ENCODE assay signal across 9 mouse cellular contexts in genomic region chr1:127487161-127487560, GRCm38 (mm10).
DNase-seq lines count a peak whose midpoint lies in the region; ATAC-seq and TF ChIP-seq lines count a peak whose summit lies in the region.
"Had no signal": no experiment of that assay in that cellular context is flagged by ENCODE, and none has a peak within 500 bp of the region (broad histone marks: within the 10 kb centered on the region; RNA-seq: fewer than 3 reads in every experiment).

No protein-coding gene starts in this region.

- H3K27me3 ChIP-seq in kidney, embryonic 15.5 days: no peaks in the 10 kb centered on the region
- H3K27me3 ChIP-seq in C2C12 (ENCODE audit: control insufficient read depth, insufficient read depth, insufficient read length): no peaks in the 10 kb centered on the region
- no peaks in the 10 kb centered on the region for H3K27me3 ChIP-seq in liver, postnatal 0 days (ENCODE audit: insufficient read depth, low read length)
- H3K27me3 ChIP-seq: liver, embryonic 13.5 days had no signal

- no peak for TF ChIP-seq POLR2A in brain, embryonic 14.5 days (IDR thresholded peaks at IDR 0.05; ENCODE audit: borderline replicate concordance, extremely low read depth, insufficient read depth, insufficient read length, poor library complexity, severe bottlenecking)

- DNase-seq in CD4-positive, CD25-positive, alpha-beta regulatory T cell, adult 2 months (ENCODE audit: low read depth, low spot score): peak; percentile 65
- peak; percentile 37 for DNase-seq in kidney, adult 18-20 months
- no peak for DNase-seq in brain, embryonic 14.5 days (ENCODE audit: low read depth)
- DNase-seq in liver, postnatal 0 days: peak; percentile 49
- peak; percentile 63 for DNase-seq in thymus, postnatal 25 days
- DNase-seq: liver, embryonic 13.5 days had no signal

- H3K9ac ChIP-seq in kidney, embryonic 15.5 days: no peak overlapping the region
- H3K9ac ChIP-seq in liver, postnatal 0 days (replicated peaks): no peak overlapping the region
- H3K9ac ChIP-seq: liver, embryonic 13.5 days had no signal

- no peaks in the 10 kb centered on the region for H3K4me1 ChIP-seq in kidney, embryonic 15.5 days
- no peaks in the 10 kb centered on the region for H3K4me1 ChIP-seq in liver, postnatal 0 days (ENCODE audit: insufficient read depth)
- H3K4me1 ChIP-seq: liver, embryonic 13.5 days had no signal

- H3K79me3 ChIP-seq in C2C12 (ENCODE audit: low read depth): no peaks in the 10 kb centered on the region

- TF ChIP-seq EP300 in liver, postnatal 0 days (IDR thresholded peaks at IDR 0.05; ENCODE audit: low read depth): no peak

- peaks cover 12% of the 10 kb centered on the region; the same call in 1 of the 2 replicates for H3K36me3 ChIP-seq in kidney, embryonic 15.5 days
- H3K36me3 ChIP-seq in C2C12 (ENCODE audit: control insufficient read depth, insufficient read depth): no peaks in the 10 kb centered on the region
- H3K36me3 ChIP-seq in liver, postnatal 0 days (replicated peaks; ENCODE audit: insufficient read depth, low read length): no peaks in the 10 kb centered on the region
- H3K36me3 ChIP-seq: liver, embryonic 13.5 days had no signal

- no peak overlapping the region for H3K4me2 ChIP-seq in kidney, embryonic 15.5 days
- H3K4me2 ChIP-seq in liver, postnatal 0 days (ENCODE audit: low read depth, low read length): no peak overlapping the region
- H3K4me2 ChIP-seq: liver, embryonic 13.5 days had no signal

- TF ChIP-seq CTCF in C2C12 (IDR thresholded peaks at IDR 0.05; ENCODE audit: control insufficient read depth, insufficient read depth, insufficient read length): peak; percentile 16
- peak; percentile 64 for TF ChIP-seq CTCF in brain, embryonic 14.5 days (IDR thresholded peaks at IDR 0.05; ENCODE audit: borderline replicate concordance, extremely low read depth, insufficient read depth, insufficient read length)
- peak; percentile 60 for TF ChIP-seq CTCF in liver, postnatal 0 days (IDR thresholded peaks at IDR 0.05; ENCODE audit: low read depth)

- H3ac ChIP-seq in C2C12 (ENCODE audit: control insufficient read depth, insufficient read length, low read depth): no peak overlapping the region

- H3K27ac ChIP-seq in kidney, embryonic 15.5 days: no peak overlapping the region
- H3K27ac ChIP-seq in liver, postnatal 0 days (ENCODE audit: low read depth): no peak overlapping the region
- H3K27ac ChIP-seq: liver, embryonic 13.5 days had no signal

- no peaks in the 10 kb centered on the region for H3K79me2 ChIP-seq in C2C12 (ENCODE audit: control insufficient read depth, insufficient read depth)

- H3K9me3 ChIP-seq in kidney, embryonic 15.5 days (replicated peaks): no peaks in the 10 kb centered on the region
- no peaks in the 10 kb centered on the region for H3K9me3 ChIP-seq in liver, postnatal 0 days (ENCODE audit: low read length)
- H3K9me3 ChIP-seq: liver, embryonic 13.5 days had no signal

- ATAC-seq in CD4-positive, CD25-positive, alpha-beta regulatory T cell, adult 4 months: no peak
- no peak for ATAC-seq in kidney, embryonic 15.5 days (replicated peaks; ENCODE audit: low FRiP score)
- no peak for ATAC-seq in liver, postnatal 0 days

- no peak overlapping the region for H3K4me3 ChIP-seq in kidney, embryonic 15.5 days (replicated peaks)
- no peak overlapping the region for H3K4me3 ChIP-seq in C2C12 (ENCODE audit: insufficient read depth, poor library complexity, severe bottlenecking)
- H3K4me3 ChIP-seq in liver, postnatal 0 days (ENCODE audit: low read depth, low read length): no peak overlapping the region
- H3K4me3 ChIP-seq: liver, embryonic 13.5 days had no signal

- WGBS in kidney, embryonic 15.5 days: 84% methylated on average over 4 of the region's 4 CpGs
- 79% methylated on average over 4 of the region's 4 CpGs for WGBS in liver, postnatal 0 days (ENCODE audit: insufficient replicate concordance)

TF ChIP-seq in C2C12, 6 proteins besides CTCF, POLR2A, EP300 and RAD21:
- no peak for TF ChIP-seq USF1 (IDR thresholded peaks at IDR 0.05; ENCODE audit: low read depth)
- no peak for TF ChIP-seq MYOG (IDR thresholded peaks at IDR 0.05; ENCODE audit: control insufficient read depth, extremely low read depth, insufficient read length)
- no peak for TF ChIP-seq MYOD1 (IDR thresholded peaks at IDR 0.05; ENCODE audit: control insufficient read depth, insufficient read length, low read depth)
- no peak for TF ChIP-seq MAX (IDR thresholded peaks at IDR 0.05)
- no peak for TF ChIP-seq CEBPB (IDR thresholded peaks at IDR 0.05; ENCODE audit: low read depth)
- no peak for TF ChIP-seq FOSL1 (IDR thresholded peaks at IDR 0.05; ENCODE audit: insufficient read depth, low read length, poor library complexity, severe bottlenecking)
